Mouse (Mus musculus): ENCODE results near the gene Lrrc3c. TPM values are rescaled to one million over a fixed set of nuclear protein-coding genes. Genes with fewer than 3 reads are reported as not detected.

Lrrc3c gene
- not detected in 2 replicates for polyA plus RNA-seq (2011; ENCODE audit: insufficient read depth, insufficient read length, low replicate concordance, missing spikeins)

DNA sequence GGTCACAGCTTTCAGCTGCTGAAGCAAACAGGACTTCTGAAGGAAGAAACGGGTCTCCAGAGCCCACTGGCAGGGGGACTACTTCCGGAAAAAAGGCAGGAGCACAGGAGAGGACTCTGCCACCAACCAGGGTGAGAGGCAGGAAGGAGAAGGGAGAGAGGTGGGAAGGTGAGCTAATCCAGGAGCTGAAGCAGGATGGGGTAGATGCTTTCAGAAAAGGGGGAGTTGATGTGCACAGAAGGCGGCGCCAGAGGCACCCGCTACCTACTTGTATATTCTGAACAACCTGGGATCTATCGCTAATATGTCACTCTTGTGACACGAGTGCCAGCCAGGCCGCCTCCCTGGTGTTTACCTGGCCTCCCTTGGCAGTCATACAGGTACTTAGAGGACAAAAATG, at the start of gene Lrrc3c:
Gene Lrrc3c (plus strand): TSS at position 301 of the 400 bp plus-strand sequence.
- H3K27ac ChIP-seq (ENCODE audit: control insufficient read depth, insufficient read depth, low read depth, low read length, poor library complexity): no peak within 1 kb of the TSS; the same call in 1 of the 2 replicates
- H3K4me3 ChIP-seq (replicated peaks; ENCODE audit: control insufficient read depth, low read depth, low read length): no peak within 1 kb of the TSS
- no peak for TF ChIP-seq POLR2A (IDR thresholded peaks at IDR 0.05; ENCODE audit: borderline replicate concordance, control insufficient read depth, low read depth, low read length)
- TF ChIP-seq CTCF (IDR thresholded peaks at IDR 0.05; ENCODE audit: control insufficient read depth, insufficient read depth, low read length): no peak
- no peaks in the 10 kb centered on the region; the same call in 1 of the 2 replicates for H3K4me1 ChIP-seq (ENCODE audit: control insufficient read depth, insufficient read depth, low read length)
- WGBS: 83% methylated on average over 8 of the region's 8 CpGs

DNA sequence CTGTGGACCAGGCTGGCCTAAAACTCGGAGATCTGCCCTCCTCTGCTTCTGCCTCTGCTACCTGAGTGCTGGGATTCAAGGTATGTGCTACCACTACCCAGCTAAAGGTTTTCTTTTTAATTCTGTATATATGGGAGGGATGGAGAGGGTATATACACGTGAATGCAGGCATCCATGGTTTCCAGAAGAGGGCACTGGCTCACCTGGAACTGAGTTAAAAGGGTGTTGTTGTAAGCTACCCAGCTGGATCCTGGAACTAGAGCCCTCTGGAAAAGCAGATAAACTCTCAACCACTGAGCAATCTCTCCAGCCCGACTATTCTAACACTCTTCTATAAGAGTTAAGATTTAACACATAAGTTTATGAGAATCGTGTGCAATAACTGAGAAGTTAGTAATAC, 48.7 kb upstream of the Lrrc3c start:
- 57% methylated on average over 4 of the region's 4 CpGs for WGBS

DNA sequence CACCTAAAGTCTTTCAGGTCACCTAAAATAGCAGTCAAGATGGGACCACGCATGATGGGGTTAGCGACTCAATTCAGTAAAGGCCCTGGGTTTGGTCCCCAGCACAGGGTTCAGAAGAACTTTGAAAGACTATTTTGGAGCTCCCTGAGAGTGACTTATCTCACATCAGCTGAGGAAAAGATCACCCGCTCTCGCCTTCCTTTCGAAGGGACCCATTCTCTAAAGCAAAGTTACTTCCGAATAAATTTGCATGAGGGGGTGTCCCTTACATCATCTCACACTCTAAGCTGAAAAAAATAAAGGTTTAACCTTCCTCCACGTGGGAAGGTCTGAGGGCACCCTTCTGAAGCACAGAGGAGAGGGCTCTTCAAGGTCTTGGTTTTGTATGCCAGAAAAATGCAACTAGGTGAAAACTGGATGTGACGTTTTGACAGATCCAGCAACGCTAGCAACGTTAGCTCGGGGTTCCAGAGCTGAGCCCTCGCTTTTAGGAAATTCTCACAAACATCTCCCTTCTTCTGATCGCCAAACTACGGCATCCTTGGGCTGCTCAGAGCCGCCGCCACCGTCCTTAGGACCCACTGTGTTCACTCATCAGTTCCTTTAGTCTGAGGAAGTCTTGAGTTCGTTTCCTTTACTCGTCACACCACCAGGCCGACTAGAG, 47.6 kb upstream of the Lrrc3c start:
- H3K27ac ChIP-seq (ENCODE audit: control insufficient read depth, insufficient read depth, low read depth, low read length, poor library complexity): peak overlapping the region; percentile 91
- 16% methylated on average over 20 of the region's 20 CpGs for WGBS
- peak overlapping the region; percentile 76 for H3K4me3 ChIP-seq (replicated peaks; ENCODE audit: control insufficient read depth, low read depth, low read length)
- peaks cover 2% of the 10 kb centered on the region; the same call in 1 of the 2 replicates for H3K4me1 ChIP-seq (ENCODE audit: control insufficient read depth, insufficient read depth, low read length)
- TF ChIP-seq CTCF (IDR thresholded peaks at IDR 0.05; ENCODE audit: control insufficient read depth, insufficient read depth, low read length) (no peak), POLR2A (IDR thresholded peaks at IDR 0.05; ENCODE audit: borderline replicate concordance, control insufficient read depth, low read depth, low read length) (no peak)

More for the DNA sequence above, 48.7 kb upstream of the Lrrc3c start:
- Histone ChIP-seq H3K27ac (ENCODE audit: control insufficient read depth, insufficient read depth, low read depth, low read length, poor library complexity) (no peak overlapping the region), H3K4me1 (ENCODE audit: control insufficient read depth, insufficient read depth, low read length) (peaks cover 2% of the 10 kb centered on the region; the same call in 1 of the 2 replicates), H3K4me3 (replicated peaks; ENCODE audit: control insufficient read depth, low read depth, low read length) (no peak overlapping the region)
- TF ChIP-seq CTCF (IDR thresholded peaks at IDR 0.05; ENCODE audit: control insufficient read depth, insufficient read depth, low read length) (no peak), POLR2A (IDR thresholded peaks at IDR 0.05; ENCODE audit: borderline replicate concordance, control insufficient read depth, low read depth, low read length) (no peak)

DNA sequence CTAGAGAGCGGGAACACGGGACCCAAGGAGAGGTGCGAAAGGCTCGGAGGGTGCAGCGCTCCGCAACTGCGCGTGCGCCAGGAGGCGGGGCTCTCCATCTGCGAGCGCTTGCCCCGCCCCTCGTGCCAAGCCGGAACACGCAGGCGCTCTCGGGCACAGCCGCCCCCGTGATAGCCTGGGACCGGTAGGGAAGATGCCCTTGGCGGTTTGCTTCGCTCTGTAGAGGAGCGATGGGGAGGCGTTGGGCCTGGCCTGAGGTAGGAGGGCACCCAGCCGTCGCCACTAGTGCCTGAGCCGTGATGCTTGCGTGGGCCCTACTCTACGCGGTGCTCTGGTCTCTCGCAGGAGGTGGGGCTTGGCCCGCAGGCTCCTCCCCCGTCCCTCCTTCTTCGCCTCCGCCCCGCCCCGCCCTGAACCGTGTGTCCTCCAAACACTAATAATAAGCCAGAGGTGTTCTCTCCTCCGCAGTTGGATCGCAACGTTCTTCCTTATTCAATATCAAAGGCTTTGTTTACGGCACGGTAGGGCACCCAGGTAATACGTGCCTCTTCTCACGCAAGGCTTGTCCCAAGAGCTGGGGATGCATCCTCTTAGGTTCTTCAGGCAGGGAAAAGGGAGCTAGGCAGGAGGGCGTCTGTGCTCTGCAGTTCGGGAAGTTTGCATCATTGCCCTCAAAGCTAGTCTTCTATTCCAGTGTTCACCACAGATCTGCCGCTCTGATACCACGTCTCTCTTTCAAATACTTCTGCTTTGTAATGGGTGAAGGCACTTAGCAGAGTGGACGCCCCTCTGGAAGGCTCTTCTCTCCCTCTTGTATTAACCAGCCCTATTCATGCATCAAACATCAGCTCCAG, 46.9 kb upstream of the Lrrc3c start, which contains the start of gene Zpbp2:
Gene Zpbp2 (plus strand): TSS at position 123 of the 854 bp plus-strand sequence.
- Histone ChIP-seq H3K4me3 (replicated peaks; ENCODE audit: control insufficient read depth, low read depth, low read length) (peak within 1 kb of the TSS; percentile 76), H3K27ac (ENCODE audit: control insufficient read depth, insufficient read depth, low read depth, low read length, poor library complexity) (peak within 1 kb of the TSS; percentile 91), H3K4me1 (ENCODE audit: control insufficient read depth, insufficient read depth, low read length) (peaks cover 2% of the 10 kb centered on the region; the same call in 1 of the 2 replicates)
- TF ChIP-seq CTCF (IDR thresholded peaks at IDR 0.05; ENCODE audit: control insufficient read depth, insufficient read depth, low read length): no peak
- peak; percentile 76; the same call in 1 of the 2 replicates for TF ChIP-seq POLR2A (IDR thresholded peaks at IDR 0.05; ENCODE audit: borderline replicate concordance, control insufficient read depth, low read depth, low read length)
- WGBS: under 1% methylated on average over 51 of the region's 51 CpGs

DNA sequence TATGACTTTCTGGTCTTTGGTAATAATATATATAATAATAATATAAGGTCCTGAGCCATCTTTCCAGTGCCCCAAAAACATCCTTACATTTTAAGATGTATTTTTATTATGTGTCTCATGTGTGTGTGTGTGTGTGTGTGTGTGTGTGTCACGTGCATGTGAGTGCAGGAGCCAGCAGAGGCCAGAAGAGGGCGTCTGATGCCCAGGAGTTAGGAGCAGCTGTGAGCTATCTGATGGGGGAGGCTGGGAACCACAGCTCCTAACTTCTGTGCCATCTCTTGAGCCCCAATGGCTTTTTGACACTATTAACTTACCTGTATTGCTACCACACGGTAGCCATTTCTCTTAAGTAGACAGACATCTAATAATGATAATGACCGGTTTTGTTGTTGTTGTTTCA, 44.1 kb upstream of the Lrrc3c start:
- Histone ChIP-seq H3K4me1 (ENCODE audit: control insufficient read depth, insufficient read depth, low read length) (peaks cover 2% of the 10 kb centered on the region; the same call in 1 of the 2 replicates), H3K27ac (ENCODE audit: control insufficient read depth, insufficient read depth, low read depth, low read length, poor library complexity) (no peak overlapping the region), H3K4me3 (replicated peaks; ENCODE audit: control insufficient read depth, low read depth, low read length) (no peak overlapping the region)
- TF ChIP-seq POLR2A (IDR thresholded peaks at IDR 0.05; ENCODE audit: borderline replicate concordance, control insufficient read depth, low read depth, low read length) (no peak), CTCF (IDR thresholded peaks at IDR 0.05; ENCODE audit: control insufficient read depth, insufficient read depth, low read length) (no peak)
- WGBS: 88% methylated on average over 4 of the region's 4 CpGs

DNA sequence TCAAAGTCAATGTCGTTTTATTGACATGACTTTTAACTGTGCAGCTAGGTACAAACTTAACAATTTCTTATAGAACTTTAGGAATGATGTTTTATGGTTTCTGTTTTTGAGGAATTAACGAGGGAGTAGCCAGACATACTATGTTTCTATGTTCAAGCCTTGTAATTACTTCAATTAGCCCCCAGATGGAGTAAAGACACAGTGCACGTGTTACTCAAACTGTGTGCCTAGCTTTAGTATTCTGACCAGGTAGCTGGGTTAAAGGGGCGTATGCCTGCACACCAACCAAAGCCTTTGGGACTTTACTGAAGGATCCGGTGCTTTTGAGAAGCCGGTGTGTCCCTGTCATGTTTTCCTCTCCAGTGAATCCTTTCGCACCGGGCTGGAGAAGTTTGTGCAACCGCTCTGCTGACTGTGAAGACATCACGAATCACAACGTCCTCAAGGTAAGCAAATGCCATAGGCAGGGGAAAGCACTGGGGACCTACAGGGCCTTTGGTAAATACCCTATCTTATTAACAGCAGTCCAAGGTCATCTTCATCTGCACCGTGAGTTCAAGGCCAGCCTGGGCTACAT, 42.9 kb upstream of the Lrrc3c start:
- 58% methylated on average over 12 of the region's 12 CpGs for WGBS
- Histone ChIP-seq H3K27ac (ENCODE audit: control insufficient read depth, insufficient read depth, low read depth, low read length, poor library complexity) (no peak overlapping the region), H3K4me1 (ENCODE audit: control insufficient read depth, insufficient read depth, low read length) (no peaks in the 10 kb centered on the region; the same call in 1 of the 2 replicates), H3K4me3 (replicated peaks; ENCODE audit: control insufficient read depth, low read depth, low read length) (no peak overlapping the region)
- TF ChIP-seq POLR2A (IDR thresholded peaks at IDR 0.05; ENCODE audit: borderline replicate concordance, control insufficient read depth, low read depth, low read length) (no peak), CTCF (IDR thresholded peaks at IDR 0.05; ENCODE audit: control insufficient read depth, insufficient read depth, low read length) (no peak)

DNA sequence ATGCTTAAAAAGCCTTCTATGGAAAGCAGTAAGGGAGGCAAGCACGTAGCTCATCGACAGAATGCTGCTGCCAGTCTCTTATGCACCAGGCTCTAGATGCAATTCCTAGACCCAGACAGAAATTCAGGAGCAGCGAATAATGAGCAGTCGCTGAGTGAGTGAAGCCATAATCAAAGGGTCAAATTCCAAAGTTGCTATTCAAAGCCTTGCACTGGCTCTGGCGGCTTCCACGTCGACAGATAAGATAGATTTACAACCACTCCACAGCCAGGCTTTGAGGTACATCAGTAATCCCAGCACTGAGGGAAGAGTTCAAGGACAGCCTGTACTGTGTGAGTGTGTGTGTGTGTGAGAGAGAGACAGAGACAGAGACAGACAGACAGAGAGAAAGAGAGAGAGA, 37.1 kb upstream of the Lrrc3c start:
- WGBS: 69% methylated on average over 7 of the region's 7 CpGs
- no peak overlapping the region for H3K27ac ChIP-seq (ENCODE audit: control insufficient read depth, insufficient read depth, low read depth, low read length, poor library complexity)
- no peak overlapping the region for H3K4me3 ChIP-seq (replicated peaks; ENCODE audit: control insufficient read depth, low read depth, low read length)
- TF ChIP-seq CTCF (IDR thresholded peaks at IDR 0.05; ENCODE audit: control insufficient read depth, insufficient read depth, low read length) (no peak), POLR2A (IDR thresholded peaks at IDR 0.05; ENCODE audit: borderline replicate concordance, control insufficient read depth, low read depth, low read length) (no peak)
- no peaks in the 10 kb centered on the region for H3K4me1 ChIP-seq (ENCODE audit: control insufficient read depth, insufficient read depth, low read length)

DNA sequence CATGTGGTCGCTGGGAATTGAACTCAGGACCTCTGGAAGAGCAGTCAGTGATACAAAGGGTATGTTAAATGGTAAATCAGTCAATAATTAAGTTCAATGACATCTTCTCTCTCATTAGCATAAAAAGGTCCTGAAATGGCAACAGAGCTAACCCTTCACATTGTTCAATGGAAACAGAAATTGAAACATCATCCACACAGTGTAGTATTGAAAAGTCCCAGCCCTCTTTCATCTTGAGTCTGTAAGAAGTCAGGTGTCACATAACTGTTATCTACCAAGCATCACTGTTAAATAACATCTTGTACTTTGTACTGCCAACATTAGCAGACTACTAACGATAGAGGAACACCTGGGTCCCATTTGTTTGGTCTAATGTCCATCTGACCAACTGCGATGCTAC, 35.1 kb upstream of the Lrrc3c start:
- 88% methylated on average over 3 of the region's 3 CpGs for WGBS
- TF ChIP-seq CTCF (IDR thresholded peaks at IDR 0.05; ENCODE audit: control insufficient read depth, insufficient read depth, low read length) (no peak), POLR2A (IDR thresholded peaks at IDR 0.05; ENCODE audit: borderline replicate concordance, control insufficient read depth, low read depth, low read length) (no peak)
- no peaks in the 10 kb centered on the region for H3K4me1 ChIP-seq (ENCODE audit: control insufficient read depth, insufficient read depth, low read length)
- no peak overlapping the region for H3K27ac ChIP-seq (ENCODE audit: control insufficient read depth, insufficient read depth, low read depth, low read length, poor library complexity)
- H3K4me3 ChIP-seq (replicated peaks; ENCODE audit: control insufficient read depth, low read depth, low read length): no peak overlapping the region

Measured in bone marrow, adult 2 months (tissue).